Mouse (Mus musculus) adrenal gland (tissue): ENCODE results near the gene Cnot6.

Experiments used
- intact Hi-C: fragments of 180-260 bp; cut with DNase I; formaldehyde crosslinking; loops from one replicate; pipeline ENCODE4 v1.15.1; 2025

The Cnot6 gene

DNA sequence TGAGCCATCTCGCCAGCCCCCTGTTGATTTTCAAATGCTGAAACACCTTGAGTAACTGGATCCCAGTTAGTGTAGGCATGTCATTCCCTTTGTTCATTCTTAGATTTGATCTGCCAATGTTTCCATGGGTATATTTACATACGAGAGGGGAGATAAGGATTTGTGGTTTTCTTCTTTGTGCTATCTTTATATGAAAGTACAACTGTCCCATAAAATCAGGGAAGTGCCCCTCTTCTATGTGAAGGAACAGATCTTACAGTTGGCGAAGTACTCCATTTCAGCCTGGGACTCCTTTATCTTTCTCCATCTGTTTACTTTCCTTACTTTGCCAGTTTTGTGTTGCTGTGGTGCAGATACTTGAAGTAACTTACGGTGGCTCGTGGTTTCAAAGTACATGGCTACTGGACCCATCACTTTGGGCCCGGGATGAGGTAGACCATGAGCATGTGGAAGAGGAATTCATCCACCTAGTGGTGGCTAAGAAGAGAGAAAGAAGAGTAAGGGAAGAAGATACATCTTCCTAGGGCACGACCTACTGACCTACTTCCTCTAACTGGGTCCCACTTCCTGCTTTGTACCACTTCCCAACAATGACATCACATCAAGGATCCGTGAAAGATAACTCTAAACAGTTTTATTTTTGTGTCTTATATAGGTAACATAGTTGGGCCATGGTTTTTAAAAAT, 7.1 kb upstream of the Cnot6 start:
- intact Hi-C loops = no loop called here

DNA sequence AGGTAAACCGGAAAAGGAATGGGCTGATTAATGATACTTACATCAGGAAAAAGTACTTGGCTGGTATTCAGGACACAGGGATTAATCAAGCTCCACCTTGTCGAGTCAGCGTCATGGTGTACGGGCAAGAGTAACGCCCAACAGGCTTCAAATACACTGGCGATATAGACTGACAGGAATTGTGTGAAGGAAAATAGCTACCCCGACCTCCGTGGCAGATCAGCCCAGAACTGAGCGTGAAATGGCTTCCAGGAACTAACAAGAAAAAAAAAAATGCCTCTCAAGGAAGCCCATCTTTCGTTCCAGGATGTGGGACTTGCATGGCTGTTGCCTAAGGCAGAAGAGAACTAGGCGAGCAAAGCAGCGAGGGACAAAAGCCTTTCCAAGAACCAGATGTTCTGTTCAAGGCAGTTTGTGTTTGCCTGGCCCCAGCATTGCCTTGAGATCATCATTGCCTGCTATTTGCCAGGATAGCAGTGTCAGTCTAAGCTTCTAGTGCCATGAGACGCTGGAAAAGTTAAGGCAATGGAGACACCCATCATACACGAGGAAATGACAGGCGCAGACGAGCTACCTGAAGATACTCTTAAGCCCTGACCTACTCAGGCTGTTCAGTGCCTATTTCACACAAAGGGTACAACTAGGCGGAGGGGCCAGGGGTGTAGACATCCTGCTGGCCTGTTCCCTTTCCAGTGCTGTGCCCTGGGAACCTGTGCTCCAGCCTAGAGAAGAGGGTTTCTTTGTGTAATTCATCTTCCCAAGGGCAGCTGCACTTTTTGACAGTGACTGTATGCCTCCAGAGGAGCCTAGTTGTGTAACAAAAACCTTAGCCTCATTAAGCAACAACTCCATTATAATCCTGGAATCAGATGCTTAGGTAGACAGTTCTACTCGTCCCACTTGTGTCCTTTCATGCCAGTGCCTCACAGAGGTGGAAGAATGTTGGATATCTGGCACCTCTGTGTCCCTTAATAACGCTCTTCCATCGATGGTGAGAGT, 1.1 kb upstream of the Cnot6 start:
- intact Hi-C loops = loop anchor here (5.0 kb wide), 1 partner anchor 134 kb away; the partner anchor contains the start of gene Mapk9

DNA sequence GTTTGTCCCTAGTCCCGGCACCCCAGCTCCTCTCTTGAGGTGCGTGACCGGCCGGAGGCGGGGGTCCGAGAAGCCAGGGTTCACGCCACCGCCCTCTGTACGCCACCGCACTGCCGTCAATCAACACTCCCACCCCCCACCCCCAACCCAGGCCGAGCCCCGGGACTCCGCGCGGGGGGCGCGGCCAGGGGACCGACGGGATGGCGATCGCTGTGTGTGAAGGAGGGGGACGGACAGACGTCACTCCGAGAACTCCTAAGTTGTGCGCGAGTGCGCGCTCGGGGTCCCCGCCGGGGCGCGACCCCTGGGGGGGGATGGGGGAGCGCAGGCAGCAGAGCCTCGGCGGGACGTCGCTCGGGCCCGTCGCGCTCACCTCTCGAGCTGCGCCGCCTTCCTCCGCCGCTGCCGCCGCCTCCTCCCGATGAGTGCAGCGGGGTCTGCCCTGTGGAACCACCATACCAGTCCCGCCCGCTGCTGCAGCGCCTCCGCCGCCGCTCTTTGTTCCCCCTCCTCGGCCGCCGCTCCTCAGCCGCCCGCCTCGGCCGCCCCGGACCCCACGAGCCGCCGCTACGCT, 455 bp downstream of the Cnot6 start:
- intact Hi-C loops = loop anchor here (5.0 kb wide), 1 partner anchor 135 kb away; the partner anchor contains the start of gene Mapk9

DNA sequence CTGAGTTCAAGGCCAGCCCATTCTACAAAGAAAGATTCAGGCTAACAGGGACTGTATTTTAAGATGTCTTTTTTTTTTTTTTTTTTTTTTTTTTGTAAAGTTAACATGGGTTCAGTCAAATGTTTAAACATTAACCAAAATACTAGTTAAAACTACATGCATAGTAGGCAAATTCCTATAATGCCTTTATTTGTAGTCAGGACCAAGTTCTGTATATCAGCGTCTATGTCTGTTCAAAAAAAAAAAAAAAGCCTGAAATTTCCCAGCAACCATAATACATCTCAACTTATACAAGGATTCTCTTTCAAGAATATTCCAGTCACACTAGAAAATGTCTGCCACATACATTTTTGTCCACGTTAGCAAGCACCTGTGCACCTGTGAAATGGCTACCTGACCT, 1.9 kb downstream of the Cnot6 start:
- intact Hi-C loops = loop anchor here (5.0 kb wide), 1 partner anchor 137 kb away; the partner anchor contains the start of gene Mapk9

DNA sequence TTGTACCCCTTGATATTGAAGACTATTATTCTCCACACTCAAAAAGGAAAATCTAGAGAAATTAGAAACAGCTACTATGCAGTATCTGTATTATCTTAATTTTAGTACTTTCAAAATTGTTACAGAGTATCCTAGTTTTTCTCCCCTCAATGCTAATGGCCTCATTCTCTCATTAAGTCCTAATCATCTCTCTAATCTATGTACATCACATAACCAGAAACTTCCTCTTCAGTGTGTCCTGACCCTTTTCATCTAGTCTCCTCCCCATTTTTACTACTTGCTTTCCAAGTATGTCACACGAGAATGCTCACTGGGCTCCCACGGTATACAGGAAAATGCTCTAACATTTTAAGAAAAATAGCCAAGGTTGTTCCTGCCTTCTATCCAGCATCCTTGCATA, 4.7 kb downstream of the Cnot6 start:
- intact Hi-C loops = no loop called here

DNA sequence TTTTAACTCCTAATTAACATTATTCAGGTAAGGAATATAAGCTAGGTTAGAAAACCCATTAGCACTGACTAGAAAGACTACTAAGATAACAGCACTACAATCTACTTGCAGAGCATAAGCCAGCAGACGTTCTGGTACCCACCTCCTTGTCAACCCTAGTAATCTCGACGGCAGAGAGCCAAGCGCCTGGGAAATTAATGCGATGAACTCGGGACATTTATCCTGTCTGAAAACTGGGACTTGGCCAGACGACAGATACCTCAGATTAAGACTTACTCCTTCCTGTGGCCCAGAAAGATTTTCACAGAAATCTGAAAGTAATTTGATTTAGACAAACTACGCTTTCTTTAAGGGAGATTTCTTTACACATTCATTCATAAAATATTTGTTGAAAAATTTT, 7.7 kb downstream of the Cnot6 start:
- intact Hi-C loops = no loop called here

DNA sequence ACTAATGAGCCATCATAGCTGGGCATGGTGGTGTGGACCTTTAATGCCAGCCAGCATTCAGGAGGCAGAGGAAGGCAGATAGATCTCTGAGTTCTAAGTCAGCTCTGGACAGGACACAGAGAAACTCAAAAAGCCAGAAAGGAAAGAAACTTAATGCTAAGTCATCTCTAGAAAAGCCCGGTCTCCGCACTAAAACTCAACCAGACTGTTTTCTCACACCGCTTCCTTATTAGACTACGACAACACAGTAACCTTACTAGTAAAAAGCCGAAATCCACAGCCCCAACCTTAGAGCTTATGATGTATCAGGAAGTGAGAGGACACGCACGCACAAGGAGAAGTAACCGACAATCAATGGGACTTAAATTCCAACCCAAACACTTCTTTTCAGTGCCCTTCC, 10.5 kb downstream of the Cnot6 start:
- intact Hi-C loops = no loop called here

DNA sequence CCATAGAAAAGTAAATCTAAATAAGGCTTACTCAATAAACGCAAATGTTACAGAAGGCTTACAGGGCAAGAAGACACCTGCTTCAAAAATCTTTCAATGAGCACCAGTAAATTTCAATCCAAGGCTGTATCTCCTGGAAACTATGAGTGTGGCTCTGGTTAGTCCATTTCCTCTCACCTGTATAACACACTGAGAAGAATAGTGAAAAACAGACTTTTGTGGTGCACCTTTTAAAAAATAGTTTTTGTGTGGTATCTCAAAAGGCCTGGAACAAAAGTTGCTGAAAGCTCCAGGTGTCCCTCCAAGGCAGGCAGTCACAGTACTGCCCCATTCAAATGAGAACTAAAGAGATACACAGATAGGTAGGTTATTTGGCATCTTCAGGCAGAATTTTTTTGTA, 13.4 kb downstream of the Cnot6 start:
- intact Hi-C loops = no loop called here

DNA sequence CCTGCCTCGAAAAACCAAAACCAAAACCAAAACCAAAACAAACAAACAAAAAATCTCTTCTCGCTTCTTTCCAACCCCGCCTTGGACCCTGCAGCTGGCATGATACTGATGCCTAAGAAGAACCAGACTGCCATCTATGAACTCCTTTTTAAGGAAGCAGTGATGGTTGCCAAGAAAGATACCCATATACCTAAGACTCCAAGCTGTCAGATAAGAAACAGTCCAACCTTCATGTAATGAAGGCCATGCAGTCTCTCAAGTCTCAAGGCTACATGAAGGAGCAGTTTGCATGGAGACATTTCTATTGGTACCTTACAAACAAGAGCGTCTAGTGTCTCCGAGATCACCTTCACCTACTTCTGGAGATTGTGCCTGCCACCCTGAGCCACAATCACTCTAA, 14.7 kb downstream of the Cnot6 start:
- intact Hi-C loops = no loop called here

DNA sequence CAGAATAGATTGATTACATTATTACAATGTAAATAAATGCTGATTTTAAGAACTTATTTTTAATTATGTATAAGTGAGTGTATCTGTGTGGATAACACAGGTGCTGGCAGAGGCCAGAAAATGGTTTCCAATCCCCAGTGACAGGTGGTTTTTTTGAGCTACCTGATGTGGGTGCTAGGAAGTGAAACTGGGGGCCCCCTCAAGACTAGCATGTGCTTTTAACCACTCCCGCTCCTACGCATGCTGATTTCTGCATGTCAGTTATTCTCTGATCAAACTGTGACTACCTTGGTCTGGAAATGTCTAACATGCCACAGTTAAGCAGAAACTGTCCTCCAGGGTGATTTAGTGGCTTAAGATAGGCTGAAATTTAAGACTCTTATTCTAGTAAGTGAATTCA, 16.1 kb downstream of the Cnot6 start:
- intact Hi-C loops = no loop called here

DNA sequence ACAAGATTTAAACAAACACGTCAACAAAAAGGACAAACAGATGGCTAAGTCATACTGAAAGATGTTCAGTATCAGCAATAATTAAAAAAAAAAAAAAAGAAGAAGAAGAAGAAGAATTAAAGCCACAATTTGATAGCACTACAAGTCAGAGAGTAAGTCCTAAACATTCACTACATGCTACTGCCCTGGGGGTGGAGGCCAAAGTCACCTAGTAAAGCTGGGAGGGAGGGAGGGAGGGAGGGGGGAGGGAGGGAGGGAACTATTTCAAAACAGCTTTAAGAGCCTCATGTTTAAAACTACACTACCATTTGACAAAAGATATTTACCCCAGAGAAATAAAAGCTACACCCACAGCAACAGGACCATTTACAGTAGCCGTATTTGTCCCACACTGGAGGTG, 16.8 kb downstream of the Cnot6 start:
- intact Hi-C loops = no loop called here

DNA sequence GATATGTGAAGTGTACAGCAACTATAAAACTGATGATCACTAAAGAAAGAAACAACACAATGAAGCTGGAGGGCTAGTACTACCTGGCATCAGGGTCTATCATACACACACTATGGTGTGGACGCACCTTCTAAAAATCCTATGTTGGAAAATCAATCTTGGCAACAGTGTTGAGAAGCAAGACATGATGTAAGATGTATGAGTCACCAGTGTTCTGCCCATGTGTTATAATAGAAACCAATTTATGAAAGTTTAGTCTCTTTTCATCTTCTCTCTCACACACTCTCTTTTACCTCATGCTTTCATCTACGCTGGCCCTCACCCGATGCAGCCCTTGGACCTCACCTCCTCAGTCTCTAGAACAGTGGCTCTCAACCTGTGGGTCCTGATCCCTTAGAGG, 17.5 kb downstream of the Cnot6 start:
- intact Hi-C loops = no loop called here

DNA sequence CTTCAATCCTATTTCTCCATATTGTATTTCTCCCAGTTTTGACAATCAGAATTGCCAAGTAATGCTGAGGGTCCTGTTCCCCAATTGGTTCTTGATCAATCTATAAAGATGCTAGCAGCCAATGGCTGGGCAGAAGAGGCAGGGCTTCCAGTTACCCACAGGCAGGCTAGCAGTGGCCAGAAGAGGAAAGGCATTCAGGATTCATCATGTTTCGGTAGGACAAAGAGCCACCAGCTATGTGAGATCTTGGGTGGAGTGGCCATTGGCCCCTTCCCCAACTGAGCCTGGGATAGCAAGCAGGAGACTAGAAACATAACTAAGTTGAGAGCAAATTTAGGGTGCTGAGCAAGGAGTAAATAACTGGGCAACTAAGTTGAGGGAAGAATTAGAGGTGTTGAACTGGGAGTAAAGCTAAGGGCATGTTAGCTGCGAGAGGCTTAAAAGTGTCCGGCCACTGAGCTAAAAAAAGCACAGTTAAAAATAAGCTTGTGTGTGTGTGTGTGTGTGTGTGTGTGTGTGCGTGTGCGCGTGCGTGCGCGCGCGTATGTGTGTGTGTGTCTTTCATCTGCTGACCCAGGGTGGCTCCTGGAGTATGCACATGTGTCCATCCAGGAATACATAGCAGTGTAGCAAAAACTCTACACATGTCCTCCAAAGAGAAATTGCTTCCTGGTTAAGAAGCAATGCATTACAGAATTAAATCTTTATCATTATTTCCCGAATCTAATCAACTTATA, 28.1 kb downstream of the Cnot6 start:
- intact Hi-C loops = no loop called here

DNA sequence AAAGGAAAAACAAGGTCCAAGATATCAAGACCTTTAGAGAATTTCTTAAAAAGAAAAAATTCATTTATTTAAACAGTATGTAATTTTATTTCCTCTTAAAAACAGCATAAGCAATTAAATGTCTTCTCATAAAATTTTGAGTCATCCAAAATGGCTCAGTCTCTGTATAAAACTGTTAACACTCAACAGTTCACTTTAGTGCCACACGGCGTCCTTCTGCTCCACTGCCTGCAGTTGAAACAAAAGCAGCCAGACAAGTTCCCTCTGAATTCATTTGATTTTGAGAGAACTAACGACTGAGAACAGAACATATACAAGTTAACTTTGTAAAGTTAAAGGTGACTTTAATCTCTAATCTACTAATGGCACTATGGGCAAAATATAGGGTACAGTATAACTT, 39.1 kb downstream of the Cnot6 start:
- intact Hi-C loops = no loop called here

DNA sequence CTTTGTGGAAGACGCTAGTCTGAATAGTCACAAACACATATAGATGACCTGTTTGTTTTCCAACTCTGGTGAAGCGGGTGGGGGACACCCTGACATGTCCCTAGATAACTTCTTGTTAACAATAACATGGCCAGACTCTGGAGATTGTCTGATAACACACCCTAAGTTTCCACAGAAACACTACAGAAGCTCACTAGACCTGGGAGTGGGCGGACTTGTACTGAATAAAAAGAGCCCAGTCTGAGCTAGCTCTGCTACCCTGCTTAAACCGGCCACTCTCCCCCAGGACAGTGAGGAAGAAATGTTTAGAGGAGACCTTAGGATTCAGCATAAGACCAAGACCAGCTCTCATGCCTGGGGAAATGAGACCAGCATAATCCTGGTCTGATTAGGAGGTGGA, 47.1 kb downstream of the Cnot6 start:
- intact Hi-C loops = no loop called here

DNA sequence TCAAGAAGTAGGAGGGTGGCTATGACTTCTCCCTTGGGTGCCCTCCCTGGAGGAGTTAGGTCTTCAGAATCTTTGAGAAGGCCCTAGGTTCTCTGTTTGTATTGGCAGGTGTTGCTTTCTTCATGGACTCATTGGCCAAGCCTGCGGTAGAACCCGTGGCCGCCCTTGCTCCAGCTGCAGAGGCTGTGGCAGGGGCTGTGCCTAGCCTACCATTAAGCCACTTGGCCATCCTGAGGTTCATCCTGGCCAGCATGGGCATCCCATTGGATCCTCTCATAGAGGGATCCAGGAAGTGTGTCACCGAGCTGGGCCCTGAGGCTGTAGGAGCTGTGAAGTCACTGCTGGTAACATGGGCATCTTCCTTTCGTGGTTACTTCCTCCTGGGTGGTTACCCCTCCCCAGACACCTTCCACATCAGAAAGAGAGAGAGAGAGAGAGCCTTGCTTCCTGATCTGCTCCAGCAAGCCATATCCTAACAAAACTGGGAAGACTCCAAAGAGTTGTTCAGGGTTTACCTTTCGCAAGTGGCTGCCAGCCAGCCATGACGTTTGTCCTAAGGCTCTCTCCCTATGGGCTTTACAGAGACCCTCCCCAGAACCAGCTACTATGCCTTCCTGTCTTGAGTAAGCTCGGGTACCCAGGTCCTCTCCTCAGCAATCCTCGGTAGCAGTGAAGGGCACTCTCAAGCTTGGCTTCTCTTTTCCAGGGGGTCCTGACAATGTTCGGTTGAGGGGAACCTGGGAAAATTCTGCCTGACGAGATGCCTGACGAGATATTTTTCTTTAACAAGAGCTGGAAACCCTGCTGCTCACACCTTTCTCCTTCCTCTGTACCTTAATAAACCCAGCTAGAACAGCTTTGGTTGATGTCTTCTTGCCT, 48.0 kb downstream of the Cnot6 start:
- intact Hi-C loops = no loop called here

DNA sequence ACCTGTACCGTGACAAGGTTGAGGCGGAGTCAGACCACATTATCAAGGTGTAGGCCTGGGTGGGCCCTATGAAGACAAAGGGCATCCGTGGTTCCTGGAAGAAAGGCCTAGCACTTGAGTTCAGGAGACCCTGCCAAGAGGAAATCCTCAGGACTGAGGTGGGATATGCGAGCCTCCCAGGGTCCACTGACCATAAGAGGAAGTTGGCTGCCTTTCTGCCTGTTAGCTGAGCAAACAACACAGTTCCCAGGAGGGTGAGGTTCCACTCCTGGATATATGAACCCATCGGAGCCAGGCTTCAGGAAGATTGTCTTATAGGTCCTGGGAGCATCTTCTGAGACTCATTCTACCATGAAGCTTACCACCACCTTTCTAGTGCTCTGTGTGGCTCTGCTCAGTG, 49.2 kb downstream of the Cnot6 start, which contains the start of gene Scgb3a1:
TSS of gene Scgb3a1 (plus strand) at position 301 of the 400 bp plus-strand sequence.
- intact Hi-C loops = no loop called here

DNA sequence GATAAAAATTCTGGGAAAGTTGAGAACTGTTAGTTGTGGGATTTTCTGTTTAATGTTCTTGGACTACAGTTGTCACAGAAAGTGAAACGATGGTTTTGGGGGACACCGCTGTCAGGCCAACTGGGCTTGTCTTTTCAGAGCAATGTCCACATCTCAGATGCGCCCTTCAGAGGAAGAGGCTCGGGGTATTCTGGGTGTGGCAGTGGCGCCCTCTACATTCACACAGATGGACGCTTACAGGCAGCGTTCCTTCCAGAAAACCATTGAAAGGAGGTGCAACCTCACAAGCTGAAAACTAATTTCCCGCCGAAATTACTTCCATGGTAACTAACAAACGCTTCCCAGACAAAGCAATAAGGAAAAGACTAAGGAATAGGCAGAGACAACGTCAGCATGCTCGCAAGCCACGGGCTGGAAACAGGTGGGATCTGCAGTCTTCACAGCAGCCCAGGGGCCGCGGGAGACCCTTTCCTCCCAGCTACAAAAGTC, 50.2 kb downstream of the Cnot6 start:
- intact Hi-C loops = no loop called here

DNA sequence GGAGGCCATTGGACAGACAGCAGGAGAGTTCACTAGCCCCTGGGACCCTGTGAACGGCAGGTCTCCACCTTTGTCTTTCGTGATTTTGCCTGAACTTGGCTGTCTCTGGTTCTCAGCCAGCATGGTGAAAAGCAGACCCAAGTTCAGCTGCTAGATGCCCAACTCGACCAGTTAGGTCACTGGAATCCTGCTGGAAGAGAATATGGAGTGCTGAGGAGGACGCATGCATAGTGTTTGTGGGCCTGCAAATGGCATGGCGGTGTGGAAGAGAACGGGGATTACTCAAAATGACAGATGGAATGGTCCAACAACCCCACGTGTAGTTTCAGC, 53.1 kb downstream of the Cnot6 start:
- intact Hi-C loops = no loop called here

DNA sequence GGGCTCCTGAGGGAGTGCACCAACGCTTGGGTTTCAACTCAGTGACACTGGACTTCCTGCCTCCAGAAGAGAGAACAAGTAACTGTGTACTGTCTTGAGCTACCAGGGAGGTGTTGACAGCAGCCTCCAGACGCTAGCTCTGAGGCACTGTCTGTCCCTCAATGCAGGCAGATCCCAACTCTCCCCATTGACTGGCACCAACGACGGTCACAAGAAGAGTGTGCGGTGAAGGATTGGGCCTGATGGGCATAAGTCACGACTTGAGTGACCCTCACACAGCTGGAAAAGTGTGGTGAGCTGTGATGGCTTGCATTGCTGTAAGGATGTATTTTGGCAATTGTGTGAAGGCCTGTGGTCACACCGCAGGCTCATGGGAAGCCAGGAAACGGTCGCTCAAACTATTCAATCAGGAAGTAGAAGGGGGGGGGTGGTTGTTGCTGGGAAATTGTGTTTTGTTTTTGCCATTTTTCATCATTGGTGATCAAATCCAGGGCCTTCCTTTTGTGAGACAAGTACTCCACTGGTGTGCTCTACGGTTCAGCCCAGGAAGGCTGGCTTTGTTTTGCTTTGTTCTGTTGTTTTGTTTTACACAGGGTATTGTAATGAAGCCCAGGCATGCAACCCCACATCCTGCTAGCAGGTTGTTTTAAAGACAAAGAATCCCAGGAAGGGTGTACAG, 53.6 kb downstream of the Cnot6 start:
- intact Hi-C loops = no loop called here
